Mouse (Mus musculus) left cerebral cortex, adult 8-10 months (tissue): ENCODE data around the gene Sycn. TPM values are rescaled to one million over a fixed set of nuclear protein-coding genes. Genes with fewer than 3 reads are reported as not detected.
"Not testable (repeated sequence)": the region's sequence is repeated elsewhere in the genome, so short reads cannot be mapped to it uniquely, and the experiment has no call there.

ENCODE experiments used
- DNase-seq, 2 experiments: peaks; one replicate each; pipeline ENCODE4 v3.0.0; 2022; ENCODE audit warnings: low spot score in 2 of 2
- total RNA-seq, 4 experiments: library from RNA; stranded (reverse); gene quantifications; 2 replicates each; pipeline ENCODE4 v1.2.4; 2022

Sycn gene
- not detected for total RNA-seq

DNA sequence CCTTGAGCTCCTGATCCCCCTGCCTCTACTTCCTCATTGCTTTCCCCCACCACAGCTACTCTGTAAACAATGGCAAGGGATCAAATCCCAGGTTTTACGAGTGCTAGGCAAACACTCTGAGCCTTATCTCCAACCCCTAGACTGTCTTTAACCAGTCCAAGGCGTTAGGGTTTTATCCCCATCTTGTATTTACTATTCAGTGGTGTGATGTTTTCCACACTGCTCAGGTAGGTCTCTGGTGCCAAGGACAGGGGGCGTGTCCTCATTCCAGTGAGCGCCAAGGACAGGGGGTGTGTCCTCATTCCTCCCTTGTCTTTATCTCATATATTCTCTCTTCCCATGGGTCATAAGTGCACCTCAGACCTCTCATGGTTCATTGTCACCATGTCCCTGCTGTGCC lies at the start of gene Sycn:
Sycn (plus strand) TSS at position 360 of the 400 bp plus-strand sequence.
- no peak for DNase-seq

- no peak for DNase-seq
Observed at GRCm38 (mm10) chr7:28490903-28491302, 49.8 kb upstream of the Sycn start.

DNA sequence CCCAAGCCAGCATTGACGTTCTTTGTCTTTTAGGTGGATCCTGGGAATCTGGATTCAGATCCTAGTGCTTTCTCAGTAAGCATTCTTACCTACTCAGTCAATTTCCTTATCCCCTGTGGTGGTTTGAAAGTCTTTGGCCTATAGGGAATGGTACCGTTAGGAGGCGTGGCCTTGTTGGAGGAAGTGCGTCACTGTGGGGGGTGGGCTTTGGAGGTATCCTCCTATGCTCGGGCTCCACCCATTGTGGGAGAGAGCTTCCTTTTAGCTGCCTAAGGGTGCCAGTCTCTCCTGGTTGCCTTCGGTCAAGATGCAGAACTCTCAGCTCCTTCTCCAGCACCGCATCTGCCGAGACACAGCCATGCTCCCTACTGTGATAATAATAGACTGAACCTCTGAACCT lies 48.4 kb upstream of the Sycn start:
- no peak for DNase-seq

DNA sequence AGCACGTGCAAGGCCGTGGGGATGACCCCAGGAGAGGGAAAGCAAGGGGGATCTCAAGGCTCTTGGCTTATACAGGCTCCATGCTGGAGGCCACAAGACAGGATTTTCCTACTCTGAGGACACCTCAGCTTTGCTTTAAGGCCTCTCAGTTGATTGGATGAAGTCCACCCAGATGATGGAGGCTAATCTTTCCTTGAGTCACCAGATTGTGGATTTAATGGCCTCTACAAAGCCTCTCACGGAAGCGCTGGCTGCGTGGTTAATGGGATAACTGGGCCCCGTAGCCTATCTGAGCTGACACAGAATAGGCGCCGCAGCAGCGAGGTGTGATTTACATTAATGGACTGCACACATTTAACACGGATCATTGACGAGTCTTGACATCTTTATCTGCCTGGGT lies 45.3 kb upstream of the Sycn start:
- no peak for DNase-seq

DNA sequence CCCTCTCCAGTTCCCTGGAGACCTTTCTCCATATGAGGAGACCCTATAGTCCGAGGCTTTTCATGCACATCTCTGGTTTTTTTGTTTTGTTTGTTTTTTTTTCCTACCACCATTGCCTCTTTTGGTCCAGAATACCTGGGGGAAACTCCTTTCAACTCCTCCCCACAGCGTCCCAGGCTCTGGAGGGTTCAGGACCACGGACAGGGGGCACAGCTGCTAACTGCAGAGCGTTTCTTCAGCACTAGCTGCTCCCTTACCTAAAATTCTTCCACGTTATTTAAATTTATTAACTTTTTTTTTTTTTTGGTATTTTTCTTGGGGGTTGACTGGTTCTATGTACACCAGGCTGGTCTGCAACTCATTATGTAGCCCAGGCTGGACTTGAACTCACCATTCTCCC lies 35.1 kb upstream of the Sycn start:
- DNase-seq: no peak

DNA sequence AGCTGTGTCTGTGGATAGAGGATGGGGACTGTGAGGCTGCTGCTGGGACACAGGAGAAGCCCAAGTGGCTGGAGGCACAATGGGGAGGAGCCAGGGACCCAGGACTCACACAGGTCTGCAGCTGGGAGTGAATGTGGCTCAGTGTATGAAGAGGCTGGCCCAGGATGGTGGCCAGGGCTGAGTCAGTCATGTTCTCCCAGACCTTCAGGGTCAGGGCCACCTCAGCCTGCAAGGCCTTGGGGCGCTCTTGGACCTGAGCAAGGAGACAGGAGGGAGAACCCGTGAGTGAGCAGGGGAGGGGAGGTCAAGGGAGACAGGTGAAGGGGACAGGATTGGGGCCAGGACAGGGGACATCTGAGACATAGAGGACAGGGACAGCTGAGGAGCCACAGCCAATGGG lies 31.6 kb upstream of the Sycn start:
- not testable (repeated sequence) for DNase-seq

- not testable (repeated sequence) for DNase-seq
Observed at GRCm38 (mm10) chr7:28510405-28510974, 30.2 kb upstream of the Sycn start, which contains the start of gene Ifnl2. Ifnl2 (minus strand) TSS chr7:28510455.

- DNase-seq: no peak
Observed at GRCm38 (mm10) chr7:28511441-28511840, 29.2 kb upstream of the Sycn start.

GRCm38 (mm10) chr7:28522536-28522935 lies 18.1 kb upstream of the Sycn start, which contains the start of gene Ifnl3:
Ifnl3 (plus strand) TSS chr7:28522836.
- DNase-seq: not testable (repeated sequence)

DNA sequence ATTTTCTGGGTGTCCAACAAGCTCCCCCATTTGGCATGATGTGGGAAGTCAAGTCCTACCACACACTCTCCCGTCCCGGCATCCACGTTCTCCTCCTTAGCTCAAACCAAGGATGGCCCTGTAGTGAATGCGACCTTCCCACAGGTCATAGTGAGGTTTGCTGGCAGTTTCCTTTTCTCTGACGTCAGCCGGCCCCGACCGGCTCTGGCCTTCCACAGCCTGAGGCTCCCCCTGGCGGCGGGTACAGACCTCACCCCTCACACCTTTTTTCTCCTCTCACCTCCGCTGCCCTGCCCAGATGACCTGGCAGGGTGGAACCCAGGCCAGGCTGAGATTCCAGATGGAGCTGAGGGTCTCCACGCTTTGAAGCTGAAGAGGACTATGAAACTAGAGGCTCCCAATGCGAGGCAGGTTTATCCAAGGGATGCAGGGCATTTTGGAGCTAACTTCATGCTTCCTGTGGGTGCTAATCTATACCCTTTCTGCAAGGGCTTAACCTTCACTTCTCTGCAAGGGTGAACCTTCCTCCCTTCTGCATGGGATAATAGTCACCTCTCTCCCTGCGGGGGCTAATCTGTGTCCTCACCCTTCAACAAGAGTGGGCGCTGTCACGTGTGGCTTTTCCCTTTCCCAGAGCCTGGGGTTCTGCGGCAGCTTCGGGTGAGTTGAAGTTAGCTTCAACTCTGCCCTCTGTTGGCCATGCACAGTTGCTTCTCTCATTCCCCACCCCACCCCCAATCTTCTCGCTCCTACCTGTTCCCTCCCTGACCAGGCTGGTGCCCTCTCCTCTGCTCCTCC lies 12.6 kb upstream of the Sycn start:
- peak in 1 of 2 experiments; percentile 52 for DNase-seq

DNA sequence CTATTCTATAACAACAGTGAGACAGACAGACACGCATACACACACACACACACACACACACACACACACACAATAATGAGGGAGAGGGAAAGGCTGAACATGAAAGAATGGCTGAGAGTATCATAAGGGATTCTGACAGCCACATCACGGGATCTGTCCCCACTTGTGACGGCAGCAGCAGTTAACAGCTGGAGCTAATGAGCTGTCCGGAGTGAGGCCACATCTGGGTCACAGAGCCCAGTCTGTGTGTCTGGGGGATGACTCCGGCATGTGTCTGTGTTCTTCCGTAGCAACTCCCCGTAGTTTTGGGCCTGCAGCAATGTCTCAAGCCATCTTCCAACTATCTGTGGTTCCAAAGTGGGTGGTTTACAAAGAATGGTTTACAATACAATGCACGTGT lies 8.7 kb upstream of the Sycn start:
- no peak for DNase-seq

DNA sequence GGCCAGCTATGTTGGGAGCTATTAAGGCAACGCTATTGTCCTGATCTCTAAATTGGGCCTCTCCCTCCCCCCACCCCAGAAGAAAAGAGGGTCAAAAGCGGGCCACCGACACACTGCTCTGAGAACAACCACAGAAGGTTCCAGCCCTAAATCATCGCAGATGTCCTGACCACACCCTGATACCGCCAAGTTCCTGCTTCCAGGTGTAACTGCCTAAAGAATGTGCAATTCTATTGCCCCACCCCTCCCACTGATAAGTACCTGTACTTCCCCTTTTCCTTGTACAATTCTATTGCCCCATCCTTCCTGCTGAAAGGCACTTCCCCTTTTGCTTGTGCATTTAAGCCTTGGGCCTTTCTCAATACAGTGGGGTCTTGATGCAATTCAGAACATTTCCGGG lies 1.8 kb upstream of the Sycn start:
- not testable (repeated sequence) for DNase-seq

DNA sequence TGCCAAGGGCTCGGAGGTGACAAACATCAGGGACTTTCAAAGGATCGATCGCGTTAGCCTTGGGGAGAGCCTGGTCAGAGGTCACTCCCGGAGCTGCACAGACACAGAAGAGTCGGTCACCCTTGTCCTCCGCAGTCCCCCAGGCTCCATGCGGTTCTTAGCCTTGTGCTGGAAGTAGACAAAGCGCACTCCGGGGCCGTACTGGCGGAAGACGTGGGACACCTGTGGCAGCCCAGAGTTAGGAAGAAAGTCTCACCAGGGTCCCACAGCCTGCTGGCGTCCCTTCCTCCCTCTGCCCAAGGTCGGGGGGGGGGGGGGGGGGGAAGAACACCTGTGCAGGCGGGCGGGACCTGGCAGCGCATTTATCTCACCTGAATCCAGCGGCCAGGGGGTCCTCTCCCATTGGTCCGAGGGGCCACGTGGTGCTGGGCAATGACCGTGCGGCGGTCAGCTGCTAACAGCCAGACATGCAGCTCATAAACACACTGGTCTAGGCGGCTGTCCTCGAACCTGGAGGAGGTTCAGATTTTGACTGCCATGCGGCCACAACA lies 3.4 kb downstream of the Sycn start:
- DNase-seq: no peak

- DNase-seq: no peak
Observed at GRCm38 (mm10) chr7:28545048-28545890, 4.6 kb downstream of the Sycn start.

GRCm38 (mm10) chr7:28545891-28546210 lies 5.2 kb downstream of the Sycn start:
- DNase-seq: no peak

GRCm38 (mm10) chr7:28546649-28547048 lies 6.0 kb downstream of the Sycn start:
- no peak for DNase-seq

- no peak for DNase-seq
Observed at GRCm38 (mm10) chr7:28547154-28547553, 6.5 kb downstream of the Sycn start, which contains the start of gene Nccrp1. Nccrp1 (minus strand) TSS chr7:28547254.

- DNase-seq: no peak
Observed at GRCm38 (mm10) chr7:28547628-28548027, 6.9 kb downstream of the Sycn start.

DNA sequence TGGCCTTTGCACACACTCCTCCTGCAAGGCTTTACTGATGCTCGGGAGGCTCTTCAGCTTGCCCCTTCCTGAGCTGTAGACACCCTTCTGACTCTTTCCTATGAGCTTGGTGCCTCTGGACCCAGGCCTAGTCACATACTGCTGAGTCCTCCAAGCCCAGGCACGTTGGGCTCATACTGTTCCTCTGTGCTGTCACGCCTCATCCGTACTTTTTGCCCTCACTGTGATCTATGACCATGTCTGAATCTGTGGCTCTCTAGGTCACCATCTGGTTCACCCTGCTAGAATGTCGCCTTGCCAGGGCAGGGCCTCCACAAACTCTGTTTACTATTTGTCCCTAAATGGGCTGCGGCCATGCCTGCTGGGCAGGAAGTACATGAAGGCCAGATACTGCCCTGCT lies 12.4 kb downstream of the Sycn start:
- DNase-seq: no peak

GRCm38 (mm10) chr7:28555939-28556535 lies 15.4 kb downstream of the Sycn start:
- no peak for DNase-seq

DNA sequence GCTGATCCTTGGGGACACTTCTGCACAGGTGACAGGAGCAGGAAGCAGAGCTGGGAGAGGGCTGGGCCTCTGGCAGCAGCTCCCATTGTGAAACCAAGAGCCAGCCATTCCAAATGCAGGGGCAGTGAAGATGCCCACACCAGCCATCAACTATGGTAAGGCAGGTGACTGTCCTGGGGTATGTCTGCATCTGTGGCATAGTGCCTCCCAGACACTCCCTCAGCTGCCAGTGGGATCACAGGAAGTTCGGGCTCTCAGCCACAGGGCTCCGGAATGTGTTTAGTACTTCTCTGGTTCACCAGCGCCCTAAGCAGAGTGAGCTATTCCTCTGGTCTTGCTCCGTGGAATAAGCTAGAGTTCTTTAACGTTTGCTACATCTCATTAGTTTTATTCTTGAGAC lies 16.4 kb downstream of the Sycn start:
- DNase-seq: no peak
